Mouse (Mus musculus): ENCODE data around the gene Pomt1. TPM values are rescaled to one million over a fixed set of nuclear protein-coding genes. Genes with fewer than 3 reads are reported as not detected.

Gene Pomt1
- total RNA-seq, 4 experiments from 2014 or later = 33.1 to 46.2 (median 38.4) TPM

- DNase-seq = no peak
Observed at GRCm38 (mm10) chr2:32221577-32221976, 14.8 kb upstream of the Pomt1 start.

- no peak for DNase-seq
Observed at GRCm38 (mm10) chr2:32222057-32222456, 14.3 kb upstream of the Pomt1 start.

DNA sequence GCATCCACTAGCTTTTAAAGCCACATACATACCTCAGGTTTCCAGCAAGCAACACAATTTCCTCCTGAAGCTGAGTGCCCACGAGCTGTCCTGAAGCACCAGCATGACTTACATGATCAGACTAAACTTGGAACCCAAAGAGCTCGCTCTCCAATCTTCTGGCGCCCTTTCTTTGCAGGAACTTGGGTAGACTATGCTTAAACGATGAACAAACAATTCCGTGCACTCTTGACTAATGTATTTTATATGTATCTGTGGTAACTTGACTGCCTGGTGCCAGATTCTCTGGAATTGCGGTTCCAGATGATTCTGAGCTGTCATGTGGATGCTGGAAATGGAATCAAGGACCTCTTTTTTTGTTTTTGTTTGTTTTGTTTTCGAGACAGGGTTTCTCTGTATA, 957 bp upstream of the Pomt1 start:
- DNase-seq = no peak

DNA sequence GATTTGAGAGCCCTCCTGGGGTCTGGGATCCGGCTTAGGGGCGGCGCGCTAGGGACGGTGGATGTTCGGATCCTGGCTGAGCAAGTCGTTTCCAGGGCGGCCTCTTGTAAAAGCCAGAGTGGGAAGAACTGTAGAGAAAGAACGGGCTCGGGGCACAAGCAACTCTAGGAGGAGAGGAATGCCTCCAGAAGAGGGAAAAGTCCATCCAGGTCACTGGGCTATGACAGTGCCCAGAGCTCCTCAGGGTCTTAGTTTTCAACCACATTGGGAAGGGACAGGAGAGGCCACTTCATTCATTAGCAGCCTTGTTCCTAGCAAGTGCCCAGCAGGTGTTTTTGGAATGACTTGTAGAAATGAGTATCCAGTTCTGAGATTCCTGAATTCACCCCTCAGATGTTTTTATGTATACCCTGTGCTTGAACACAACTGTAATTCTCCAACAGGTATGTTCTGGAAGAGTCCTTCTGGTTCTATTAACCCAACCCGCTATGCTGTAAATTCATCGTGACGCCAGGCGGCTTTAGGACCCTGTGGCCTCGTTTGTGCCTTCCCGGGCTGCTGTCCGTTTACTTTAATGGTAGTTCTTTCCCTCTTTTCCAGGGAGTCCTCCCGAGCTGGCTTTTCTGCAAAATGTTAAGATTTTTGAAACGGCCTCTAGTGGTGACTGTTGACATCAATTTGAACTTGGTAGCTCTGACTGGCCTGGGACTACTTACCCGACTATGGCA, 534 bp downstream of the Pomt1 start:
- DNase-seq = no peak

DNA sequence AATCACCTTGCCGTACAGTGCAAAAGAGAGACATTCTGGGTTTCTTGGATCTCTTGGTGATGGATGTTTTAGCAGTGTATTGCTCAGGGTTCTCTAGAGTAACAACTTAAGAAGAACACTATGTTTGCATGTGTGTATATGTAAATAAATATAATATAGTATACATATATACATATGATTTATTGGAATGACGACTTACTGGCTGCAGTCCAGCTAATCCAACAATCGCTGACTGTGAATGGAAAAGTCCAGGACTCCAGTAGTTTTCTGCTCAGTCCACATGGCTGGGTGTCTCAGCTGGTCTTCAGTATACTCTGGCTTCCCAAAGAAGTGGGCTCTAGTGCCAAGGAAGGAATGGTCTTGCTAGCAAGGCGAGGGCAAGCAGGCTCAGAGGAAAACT, 1.2 kb downstream of the Pomt1 start:
- no peak for DNase-seq

- no peak for DNase-seq
Observed at GRCm38 (mm10) chr2:32238708-32239435, 2.5 kb downstream of the Pomt1 start.

DNA sequence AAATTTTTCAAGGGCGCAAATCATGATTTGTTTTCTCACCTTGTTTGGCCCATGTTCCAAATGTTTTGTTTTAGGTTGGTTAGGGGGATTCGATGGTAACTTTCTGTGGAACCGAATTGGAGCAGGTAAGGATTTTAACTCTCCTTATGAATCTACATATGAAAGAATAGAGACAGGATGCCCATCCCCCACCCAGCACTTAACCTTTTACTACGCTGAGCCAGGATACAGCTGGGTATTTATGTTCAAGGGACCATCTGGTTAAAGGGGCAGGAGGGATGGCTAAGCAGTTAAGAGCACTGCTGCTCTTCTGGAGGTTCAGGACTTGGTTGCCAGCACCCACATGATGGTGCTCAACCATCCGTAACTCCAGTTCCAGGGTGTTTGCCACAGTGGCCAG, 4.2 kb downstream of the Pomt1 start:
- no peak for DNase-seq

DNA sequence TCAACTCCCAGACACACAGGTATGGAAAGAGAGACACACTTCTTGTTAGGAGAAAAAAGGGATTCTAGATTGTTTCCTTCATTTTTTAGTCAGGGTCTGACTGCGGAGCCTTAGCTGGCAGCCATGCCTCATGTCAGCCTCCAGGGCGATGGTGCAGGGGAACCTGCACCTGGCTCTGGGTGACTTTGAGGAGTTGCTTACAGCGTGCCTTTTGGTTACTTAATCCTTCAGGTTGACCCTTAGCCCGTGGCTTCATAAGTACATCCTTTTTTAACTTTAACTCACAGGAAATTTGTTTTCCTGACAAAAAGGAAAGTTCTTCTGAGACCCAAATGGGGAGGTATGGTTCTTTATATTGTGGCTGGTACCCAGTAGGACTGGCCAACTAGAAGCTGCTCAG, 6.6 kb downstream of the Pomt1 start:
- no peak for DNase-seq

GRCm38 (mm10) chr2:32246741-32247140, 10.4 kb downstream of the Pomt1 start:
- no peak for DNase-seq

DNA sequence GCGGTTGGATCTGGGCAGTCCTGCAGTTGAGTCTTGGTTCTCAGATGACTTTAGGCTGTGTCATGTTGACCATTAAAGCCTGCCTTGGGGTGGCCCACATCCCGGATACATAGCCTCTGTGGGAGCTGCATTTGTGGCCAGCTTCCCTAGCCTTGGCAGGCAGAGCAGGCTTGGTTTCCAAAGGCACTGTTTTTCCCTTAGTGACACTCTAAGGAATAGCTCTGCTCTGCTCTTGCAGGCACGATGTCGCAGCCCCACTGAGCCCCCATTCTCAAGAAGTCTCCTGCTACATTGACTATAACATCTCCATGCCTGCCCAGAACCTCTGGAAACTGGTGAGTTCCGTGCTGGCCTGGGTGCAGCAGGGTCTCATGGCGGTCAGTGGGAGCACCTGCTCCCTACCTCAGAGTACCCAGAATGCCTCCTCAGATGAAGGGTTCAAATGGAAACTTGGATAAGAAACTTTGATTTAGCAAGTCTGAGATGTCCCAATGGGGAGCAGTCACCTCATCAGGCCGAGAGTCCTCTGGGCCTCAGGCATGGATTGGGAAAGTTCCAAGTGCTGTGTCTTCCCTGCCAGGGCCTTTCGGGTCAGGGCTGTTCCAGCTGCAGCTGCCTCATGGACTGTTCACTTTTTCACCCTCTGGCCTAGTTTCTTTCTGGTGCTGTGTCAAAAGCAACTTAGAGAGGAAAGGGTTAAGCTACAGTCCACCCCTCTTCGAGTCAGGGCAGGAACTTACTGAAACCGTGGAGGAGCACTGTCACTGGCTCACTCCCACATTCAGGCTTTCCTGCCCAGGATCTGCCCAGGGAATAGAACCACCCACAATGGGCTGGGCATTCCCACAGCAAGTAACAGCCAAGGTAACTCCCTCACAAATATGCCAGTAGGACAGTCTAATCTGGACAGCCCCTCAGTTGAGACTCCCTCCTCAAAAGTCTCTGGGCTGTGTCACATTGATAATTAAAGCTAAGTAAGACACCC, 12.3 kb downstream of the Pomt1 start:
- peak; percentile 58 for DNase-seq

- DNase-seq = no peak
Observed at GRCm38 (mm10) chr2:32251791-32252527, 15.6 kb downstream of the Pomt1 start.

DNA sequence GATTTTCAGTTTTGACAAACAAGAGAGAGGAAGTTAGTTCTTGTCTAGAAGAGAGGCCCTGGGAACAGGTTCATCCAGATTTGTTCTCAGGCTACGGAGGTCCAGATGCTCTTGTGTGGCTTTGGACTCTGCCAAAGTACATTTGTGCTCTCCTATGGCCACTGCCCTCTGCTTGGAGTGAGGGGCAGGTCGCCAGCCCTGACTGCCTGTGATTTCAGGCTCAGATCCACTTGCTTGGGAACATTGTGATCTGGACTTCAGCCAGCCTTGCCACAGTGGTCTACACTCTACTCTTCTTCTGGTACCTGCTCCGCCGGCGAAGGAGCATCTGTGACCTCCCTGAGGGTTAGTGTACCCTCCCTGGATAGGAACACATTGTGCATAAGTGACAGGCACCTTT, 16.3 kb downstream of the Pomt1 start:
- no peak for DNase-seq

- DNase-seq = no peak
Observed at GRCm38 (mm10) chr2:32253352-32253751, 17.0 kb downstream of the Pomt1 start.

DNA sequence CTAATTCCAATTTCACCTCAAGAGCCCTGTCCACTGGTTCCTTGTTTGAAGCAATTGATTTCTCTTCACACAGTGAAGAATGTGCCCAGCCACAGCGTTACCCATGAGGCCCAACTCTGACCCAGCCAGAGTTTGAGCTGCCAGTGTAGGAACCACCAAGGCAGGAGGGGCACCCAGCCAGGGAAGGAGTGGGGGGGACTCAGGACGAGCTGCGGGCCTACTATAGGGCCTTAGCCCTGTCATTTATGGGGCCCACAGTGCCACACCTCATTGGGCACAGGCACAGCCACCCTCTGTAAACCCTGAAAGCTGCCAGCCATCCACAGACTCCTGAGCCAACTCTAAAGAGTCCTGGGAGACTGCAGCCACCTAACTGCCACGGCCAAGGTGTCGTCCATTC, 18.2 kb downstream of the Pomt1 start:
- DNase-seq = no peak

DNA sequence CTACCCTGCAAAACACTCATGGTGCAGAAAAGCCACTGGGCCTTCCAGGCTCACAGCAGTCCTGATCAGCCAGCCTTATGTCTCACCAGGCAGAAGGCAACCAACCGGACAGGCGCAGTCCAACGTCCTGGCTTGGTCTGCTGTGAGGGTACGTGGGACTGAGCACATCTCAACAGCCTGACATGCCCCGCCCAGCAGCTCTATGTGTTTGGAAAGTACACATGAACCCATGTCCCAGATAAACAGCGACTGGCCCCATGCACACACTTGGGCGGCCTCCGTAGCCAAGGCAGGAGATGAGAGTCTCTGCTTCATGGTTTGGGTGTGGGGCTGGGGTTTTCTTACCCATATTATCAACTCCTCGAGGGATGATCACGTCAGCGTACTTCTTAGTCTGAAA, 19.9 kb downstream of the Pomt1 start:
- no peak for DNase-seq

- no peak for DNase-seq
Observed at GRCm38 (mm10) chr2:32258887-32259533, 22.6 kb downstream of the Pomt1 start.

- DNase-seq = peak; percentile 93
Observed at GRCm38 (mm10) chr2:32259657-32260417, 23.4 kb downstream of the Pomt1 start, which contains the start of gene Uck1. Gene Uck1, minus strand, starts transcription at chr2:32260159.

DNA sequence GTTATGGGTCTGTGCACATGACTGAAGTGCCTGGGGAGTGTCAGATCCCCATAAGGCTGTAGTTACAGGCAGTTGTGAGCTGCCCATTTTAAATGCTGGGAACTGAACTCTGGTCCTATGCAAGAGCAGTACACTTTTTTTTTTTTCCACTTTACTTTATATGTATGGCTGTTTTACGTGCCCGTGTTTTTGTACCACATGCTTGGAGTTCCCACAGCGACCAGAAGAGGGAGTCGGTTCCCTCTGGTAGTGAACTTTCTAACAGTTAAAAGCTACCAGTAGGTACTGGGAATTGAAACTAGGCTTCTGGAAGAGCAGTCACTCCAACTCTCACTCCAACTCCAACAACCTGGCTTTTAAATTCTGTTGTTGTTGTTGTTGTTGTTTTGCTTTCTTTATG, 24.2 kb downstream of the Pomt1 start:
- no peak for DNase-seq

- DNase-seq = no peak
Observed at GRCm38 (mm10) chr2:32275823-32276222, 39.4 kb downstream of the Pomt1 start.

GRCm38 (mm10) chr2:32282289-32282688, 45.9 kb downstream of the Pomt1 start:
- DNase-seq = no peak

- DNase-seq = peak; percentile 77
Observed at GRCm38 (mm10) chr2:32282727-32283126, 46.3 kb downstream of the Pomt1 start.

Measured in adrenal gland, adult 8-10 months (tissue).